Mouse (Mus musculus): ENCODE results near the gene Aqp5. TPM values are rescaled to one million over a fixed set of nuclear protein-coding genes. Genes with fewer than 3 reads are reported as not detected.

Gene Aqp5
- polyA plus RNA-seq, 1 experiment from 2014 or later, result not detected

DNA sequence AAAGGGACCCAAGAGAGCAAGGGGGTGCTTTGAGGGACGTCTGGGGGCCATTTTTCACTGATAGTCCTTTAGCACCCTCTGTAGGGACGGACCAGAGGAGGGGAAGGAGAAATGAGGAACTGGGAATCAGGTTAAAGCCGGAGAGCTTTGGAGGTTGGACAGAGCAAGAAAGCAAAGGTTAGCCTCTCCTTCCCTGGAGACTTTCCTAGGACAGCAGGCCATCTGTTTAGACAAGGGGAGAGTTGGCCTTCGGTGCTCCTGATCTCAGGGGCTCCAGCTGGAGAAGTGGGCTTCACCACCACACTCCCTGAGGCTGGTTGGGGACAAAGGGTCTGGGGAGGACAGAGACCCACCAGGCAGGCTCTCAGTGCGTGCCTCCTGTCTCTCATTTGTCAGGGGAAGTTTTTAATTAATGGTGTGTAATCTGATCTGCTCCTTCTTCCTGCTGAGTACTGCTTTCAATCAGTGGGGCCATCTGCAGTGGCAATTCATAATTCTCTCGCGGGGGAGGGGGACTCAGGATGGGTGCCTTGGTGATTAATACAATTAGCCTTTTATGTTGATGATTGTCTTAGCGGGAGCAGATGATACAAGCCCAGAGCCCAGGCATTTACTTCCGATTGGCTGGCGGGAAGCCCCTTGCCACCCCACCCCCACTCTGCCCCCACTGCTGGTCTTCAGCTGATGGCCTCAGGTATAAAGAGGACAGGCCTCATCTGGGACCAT is 17.0 kb downstream of the Aqp5 start:
- WGBS, result 14% methylated on average over 10 of the region's 10 CpGs
- peaks cover 31% of the 10 kb centered on the region for H3K27me3 ChIP-seq

GRCm38 (mm10) chr15:99608382-99609125 is 18.0 kb downstream of the Aqp5 start:
- no peak overlapping the region for H3K9ac ChIP-seq (replicated peaks)
- peaks cover 30% of the 10 kb centered on the region for H3K4me1 ChIP-seq (replicated peaks)
- H3K36me3 ChIP-seq, result no peaks in the 10 kb centered on the region
- no peak overlapping the region for H3K4me2 ChIP-seq
- H3K9me3 ChIP-seq, result no peaks in the 10 kb centered on the region
- H3K27ac ChIP-seq, result no peak overlapping the region
- no peak overlapping the region for H3K4me3 ChIP-seq (replicated peaks)
- ATAC-seq (ENCODE audit: insufficient number of reproducible peaks, insufficient read depth, low FRiP score, low TSS enrichment, low read depth), result no peak
- H3K27me3 ChIP-seq, result peaks cover 26% of the 10 kb centered on the region
- 79% methylated on average over 13 of the region's 13 CpGs for WGBS

More for the DNA sequence above, 17.0 kb downstream of the Aqp5 start:
- no peaks in the 10 kb centered on the region for H3K9me3 ChIP-seq
- H3K4me2 ChIP-seq, result no peak overlapping the region
- no peak overlapping the region for H3K27ac ChIP-seq
- H3K4me1 ChIP-seq (replicated peaks), result peaks cover 30% of the 10 kb centered on the region
- H3K9ac ChIP-seq (replicated peaks), result no peak overlapping the region
- no peaks in the 10 kb centered on the region for H3K36me3 ChIP-seq
- H3K4me3 ChIP-seq (replicated peaks), result no peak overlapping the region
- no peak for ATAC-seq (ENCODE audit: insufficient number of reproducible peaks, insufficient read depth, low FRiP score, low TSS enrichment, low read depth)

DNA sequence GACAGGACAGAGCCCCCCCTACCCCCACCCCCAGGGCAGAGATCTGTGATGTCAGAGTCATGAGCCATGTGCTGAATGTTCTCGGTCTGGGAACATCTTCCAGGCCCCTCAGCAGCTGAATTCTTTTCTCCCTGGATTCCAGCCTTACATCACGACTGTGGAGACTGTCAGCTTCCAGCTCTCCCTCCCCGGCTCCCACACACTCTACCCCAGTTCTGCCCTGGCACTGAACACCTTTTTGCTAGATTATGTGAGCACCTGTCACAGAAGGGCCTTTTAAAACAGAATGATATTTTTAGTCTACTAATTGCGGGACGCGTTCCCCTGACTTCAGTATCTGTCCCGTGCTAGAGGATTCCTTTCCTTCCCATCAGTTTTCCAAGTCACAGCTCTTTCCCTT is 21.0 kb downstream of the Aqp5 start:
- H3K27ac ChIP-seq, result no peak overlapping the region
- no peak overlapping the region for H3K9ac ChIP-seq (replicated peaks)
- H3K4me1 ChIP-seq (replicated peaks), result peaks cover 45% of the 10 kb centered on the region
- no peaks in the 10 kb centered on the region for H3K9me3 ChIP-seq
- ATAC-seq (ENCODE audit: insufficient number of reproducible peaks, insufficient read depth, low FRiP score, low TSS enrichment, low read depth), result no peak
- 64% methylated on average over 7 of the region's 7 CpGs for WGBS
- no peaks in the 10 kb centered on the region for H3K36me3 ChIP-seq
- H3K4me2 ChIP-seq, result no peak overlapping the region
- H3K27me3 ChIP-seq, result peaks cover 30% of the 10 kb centered on the region
- H3K4me3 ChIP-seq (replicated peaks), result no peak overlapping the region

GRCm38 (mm10) chr15:99614273-99614672 is 23.7 kb downstream of the Aqp5 start:
- 76% methylated on average over 13 of the region's 13 CpGs for WGBS
- H3K4me2 ChIP-seq, result no peak overlapping the region
- no peak overlapping the region for H3K27ac ChIP-seq
- no peaks in the 10 kb centered on the region for H3K9me3 ChIP-seq
- no peak overlapping the region for H3K9ac ChIP-seq (replicated peaks)
- H3K36me3 ChIP-seq, result no peaks in the 10 kb centered on the region; the same call in 1 of the 2 replicates
- H3K4me3 ChIP-seq (replicated peaks), result no peak overlapping the region
- peaks cover 30% of the 10 kb centered on the region for H3K27me3 ChIP-seq
- ATAC-seq (ENCODE audit: insufficient number of reproducible peaks, insufficient read depth, low FRiP score, low TSS enrichment, low read depth), result no peak
- peaks cover 23% of the 10 kb centered on the region for H3K4me1 ChIP-seq (replicated peaks)

DNA sequence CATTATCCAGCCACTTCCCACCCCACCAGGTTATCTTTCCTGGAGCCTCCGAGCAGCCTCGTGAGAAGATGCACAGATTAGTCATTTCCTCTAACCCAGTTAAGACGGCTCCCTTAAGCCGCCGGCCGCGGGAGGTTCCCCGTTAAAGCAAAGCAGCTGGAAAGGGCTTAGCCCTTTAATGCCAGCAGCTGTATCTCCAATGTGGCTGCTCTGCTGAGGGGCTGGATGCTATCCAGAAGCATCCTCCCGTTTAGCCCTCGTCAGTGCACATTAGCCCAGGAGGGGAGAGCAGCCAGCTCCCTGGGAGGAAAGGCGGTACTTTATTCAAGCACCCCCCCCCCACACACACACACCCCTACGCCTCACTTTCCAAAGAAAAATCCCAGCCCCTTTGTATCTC is 24.2 kb downstream of the Aqp5 start:
- H3K36me3 ChIP-seq, result peaks cover 4% of the 10 kb centered on the region; the same call in 1 of the 2 replicates
- H3K4me3 ChIP-seq (replicated peaks), result no peak overlapping the region
- H3K9ac ChIP-seq (replicated peaks), result no peak overlapping the region
- H3K9me3 ChIP-seq, result no peaks in the 10 kb centered on the region
- H3K4me2 ChIP-seq, result no peak overlapping the region
- peaks cover 23% of the 10 kb centered on the region for H3K4me1 ChIP-seq (replicated peaks)
- WGBS, result 8% methylated on average over 12 of the region's 12 CpGs
- no peak overlapping the region for H3K27ac ChIP-seq
- peaks cover 30% of the 10 kb centered on the region for H3K27me3 ChIP-seq
- no peak for ATAC-seq (ENCODE audit: insufficient number of reproducible peaks, insufficient read depth, low FRiP score, low TSS enrichment, low read depth)

DNA sequence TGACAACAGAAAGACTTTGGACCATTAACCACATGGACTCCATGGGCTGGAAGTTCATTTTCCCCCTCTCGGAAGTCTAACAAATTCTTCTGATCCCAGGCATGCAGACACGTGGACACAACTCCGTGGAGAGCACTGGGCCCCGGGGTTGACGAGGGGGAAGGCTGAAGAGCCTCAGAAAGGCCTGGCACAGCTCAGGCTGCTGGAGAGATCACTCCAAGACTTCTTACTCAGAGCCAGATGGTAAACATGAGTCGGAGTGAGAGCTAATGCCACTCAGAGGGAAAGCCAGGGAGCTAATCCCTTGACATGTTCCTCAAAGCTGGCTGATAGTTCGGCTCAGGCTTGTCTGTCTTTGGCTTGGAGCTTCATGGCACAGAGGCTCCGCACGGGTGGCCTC is 24.7 kb downstream of the Aqp5 start:
- H3K36me3 ChIP-seq, result peaks cover 8% of the 10 kb centered on the region; the same call in 1 of the 2 replicates
- H3K4me3 ChIP-seq (replicated peaks), result no peak overlapping the region
- peaks cover 30% of the 10 kb centered on the region for H3K27me3 ChIP-seq
- no peaks in the 10 kb centered on the region for H3K9me3 ChIP-seq
- WGBS, result 34% methylated on average over 9 of the region's 9 CpGs
- H3K4me1 ChIP-seq (replicated peaks), result peaks cover 23% of the 10 kb centered on the region
- H3K27ac ChIP-seq, result no peak overlapping the region
- no peak overlapping the region for H3K4me2 ChIP-seq
- H3K9ac ChIP-seq (replicated peaks), result no peak overlapping the region
- ATAC-seq (ENCODE audit: insufficient number of reproducible peaks, insufficient read depth, low FRiP score, low TSS enrichment, low read depth), result no peak

- H3K27ac ChIP-seq, result no peak overlapping the region
- no peak overlapping the region for H3K4me3 ChIP-seq (replicated peaks)
- peaks cover 19% of the 10 kb centered on the region for H3K27me3 ChIP-seq
- peaks cover 15% of the 10 kb centered on the region for H3K4me1 ChIP-seq (replicated peaks)
- H3K9ac ChIP-seq (replicated peaks), result no peak overlapping the region
- no peak overlapping the region for H3K4me2 ChIP-seq
- 87% methylated on average over 3 of the region's 3 CpGs for WGBS
- peaks cover 39% of the 10 kb centered on the region for H3K36me3 ChIP-seq
- ATAC-seq (ENCODE audit: insufficient number of reproducible peaks, insufficient read depth, low FRiP score, low TSS enrichment, low read depth), result no peak
- no peaks in the 10 kb centered on the region for H3K9me3 ChIP-seq
Observed at GRCm38 (mm10) chr15:99618595-99618994, 28.0 kb downstream of the Aqp5 start.

DNA sequence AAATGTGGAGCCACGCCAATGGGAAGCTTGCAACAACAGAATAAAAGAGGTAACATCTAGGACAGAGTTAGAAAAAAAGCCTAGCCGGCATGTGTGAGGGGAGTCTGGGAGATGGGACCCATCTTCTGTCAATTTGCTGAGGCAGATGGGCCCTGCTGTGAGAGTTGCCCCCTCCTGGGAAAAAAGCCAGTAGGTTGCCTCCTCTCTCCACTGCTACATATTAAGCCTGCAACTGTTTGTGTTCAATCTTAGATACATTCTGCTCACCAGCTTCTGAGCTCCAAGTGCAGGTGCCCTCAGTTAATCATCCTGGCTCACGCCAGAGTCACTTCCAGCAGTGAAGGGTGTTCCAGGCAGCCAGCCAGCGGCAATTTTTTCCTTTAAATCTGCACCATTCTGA is 29.2 kb downstream of the Aqp5 start:
- 85% methylated on average over 4 of the region's 4 CpGs for WGBS
- Histone ChIP-seq H3K9me3 (no peaks in the 10 kb centered on the region), H3K27ac (no peak overlapping the region), H3K4me3 (replicated peaks) (no peak overlapping the region), H3K4me2 (no peak overlapping the region), H3K27me3 (peaks cover 6% of the 10 kb centered on the region), H3K4me1 (replicated peaks) (peaks cover 8% of the 10 kb centered on the region), H3K9ac (replicated peaks) (no peak overlapping the region), H3K36me3 (peaks cover 51% of the 10 kb centered on the region)
- no peak for ATAC-seq (ENCODE audit: insufficient number of reproducible peaks, insufficient read depth, low FRiP score, low TSS enrichment, low read depth)

GRCm38 (mm10) chr15:99622063-99622462 is 31.5 kb downstream of the Aqp5 start:
- Histone ChIP-seq H3K4me2 (no peak overlapping the region), H3K27ac (no peak overlapping the region), H3K27me3 (no peaks in the 10 kb centered on the region), H3K4me1 (replicated peaks) (no peaks in the 10 kb centered on the region), H3K4me3 (replicated peaks) (no peak overlapping the region), H3K9ac (replicated peaks) (no peak overlapping the region), H3K36me3 (peaks cover 73% of the 10 kb centered on the region), H3K9me3 (no peaks in the 10 kb centered on the region)
- WGBS, result 94% methylated on average over 8 of the region's 11 CpGs
- no peak for ATAC-seq (ENCODE audit: insufficient number of reproducible peaks, insufficient read depth, low FRiP score, low TSS enrichment, low read depth)

- ATAC-seq (ENCODE audit: insufficient number of reproducible peaks, insufficient read depth, low FRiP score, low TSS enrichment, low read depth), result no peak
- H3K27ac ChIP-seq, result no peak overlapping the region
Observed at GRCm38 (mm10) chr15:99631618-99632017, 41.0 kb downstream of the Aqp5 start.

GRCm38 (mm10) chr15:99634702-99635101 is 44.1 kb downstream of the Aqp5 start:
- no peak for ATAC-seq (ENCODE audit: insufficient number of reproducible peaks, insufficient read depth, low FRiP score, low TSS enrichment, low read depth)
- H3K4me1 ChIP-seq (replicated peaks), result no peaks in the 10 kb centered on the region
- H3K27ac ChIP-seq, result no peak overlapping the region
- peaks cover 97% of the 10 kb centered on the region for H3K36me3 ChIP-seq
- 89% methylated on average over 7 of the region's 7 CpGs for WGBS
- no peaks in the 10 kb centered on the region for H3K27me3 ChIP-seq
- no peak overlapping the region for H3K9ac ChIP-seq (replicated peaks)
- H3K9me3 ChIP-seq, result no peaks in the 10 kb centered on the region
- H3K4me2 ChIP-seq, result no peak overlapping the region
- H3K4me3 ChIP-seq (replicated peaks), result no peak overlapping the region

More at GRCm38 (mm10) chr15:99631618-99632017, 41.0 kb downstream of the Aqp5 start:
- Histone ChIP-seq H3K4me3 (replicated peaks) (no peak overlapping the region), H3K4me1 (replicated peaks) (no peaks in the 10 kb centered on the region), H3K4me2 (no peak overlapping the region), H3K9ac (replicated peaks) (no peak overlapping the region), H3K27me3 (no peaks in the 10 kb centered on the region), H3K36me3 (peaks cover 95% of the 10 kb centered on the region), H3K9me3 (no peaks in the 10 kb centered on the region)

Measured in limb, embryonic 12.5 days (tissue).